Mouse (Mus musculus) kidney, embryonic 15.5 days (tissue): ENCODE data around the gene Krt15. TPM values are rescaled to one million over a fixed set of nuclear protein-coding genes. Genes with fewer than 3 reads are reported as not detected.

Experiments
- polyA plus RNA-seq: library from polyadenylated mRNA; unstranded; fragments of >200 nt; fragmentation: Nextera tagmentation; extraction: Ambion mirVana; gene quantifications from 2 replicates; pipeline ENCODE4 v1.2.1, GENCODE M21; 2015

The Krt15 gene
- polyA plus RNA-seq, 1 experiment from 2014 or later: 14.8 TPM

Other genes starting within 250 kb of the Krt15 start
- gene Krtap31-1, start 228.0 kb downstream of the Krt15 start, polyA plus RNA-seq: not detected in 2 replicates
- not detected in 2 replicates for gene Gm11565, start 221.2 kb downstream of the Krt15 start, polyA plus RNA-seq
- not detected in 2 replicates for gene Krtap31-2, start 199.6 kb downstream of the Krt15 start, polyA plus RNA-seq
- not detected in 2 replicates for gene Krtap9-5, start 187.5 kb downstream of the Krt15 start, polyA plus RNA-seq
- not detected in 2 replicates for gene Krtap29-1, start 156.9 kb downstream of the Krt15 start, polyA plus RNA-seq
- not detected in 2 replicates for gene Krtap16-1, start 149.3 kb downstream of the Krt15 start, polyA plus RNA-seq
- not detected in 2 replicates for gene Krtap17-1, start 141.9 kb downstream of the Krt15 start, polyA plus RNA-seq
- gene Krt33a, start 119.7 kb downstream of the Krt15 start, polyA plus RNA-seq: not detected in 2 replicates
- not detected in 2 replicates for gene Krt33b, start 106.1 kb downstream of the Krt15 start, polyA plus RNA-seq
- not detected in 2 replicates for gene Krt34, start 94.4 kb downstream of the Krt15 start, polyA plus RNA-seq
- gene Krt31, start 85.4 kb downstream of the Krt15 start, polyA plus RNA-seq: not detected in 2 replicates
- gene Krt32, start 47.7 kb downstream of the Krt15 start, polyA plus RNA-seq: not detected in 2 replicates
- not detected in 2 replicates for gene Krt35, start 39.7 kb downstream of the Krt15 start, polyA plus RNA-seq
- gene Krt36, start 30.3 kb downstream of the Krt15 start, polyA plus RNA-seq: 0.86 and 1.2 TPM in 2 replicates
- 0.51 and 0.57 TPM in 2 replicates for gene Krt13, start 14.4 kb downstream of the Krt15 start, polyA plus RNA-seq
- 69.7 and 75.3 TPM in 2 replicates for gene Krt19, start 12.7 kb upstream of the Krt15 start, polyA plus RNA-seq
- not detected in 2 replicates for gene Krt9, start 57.3 kb upstream of the Krt15 start, polyA plus RNA-seq
- 4.9 and 5.8 TPM in 2 replicates for gene Krt14, start 71.6 kb upstream of the Krt15 start, polyA plus RNA-seq
- 0.55 TPM in 1 of 2 replicates, not detected in the other for gene Krt16, start 113.0 kb upstream of the Krt15 start, polyA plus RNA-seq
- gene Krt17, start 125.1 kb upstream of the Krt15 start, polyA plus RNA-seq: 0.51 and 2.4 TPM in 2 replicates
- not detected in 2 replicates for gene Krt42, start 133.9 kb upstream of the Krt15 start, polyA plus RNA-seq
- gene Eif1, start 184.0 kb upstream of the Krt15 start, polyA plus RNA-seq: 1,620 and 1,743 TPM in 2 replicates
- not detected in 2 replicates for gene Gast, start 198.5 kb upstream of the Krt15 start, polyA plus RNA-seq
- 15.0 and 19.6 TPM in 2 replicates for gene Hap1, start 220.2 kb upstream of the Krt15 start, polyA plus RNA-seq